Mouse (Mus musculus): Measurements from ENCODE around the gene Spen. TPM values are rescaled to one million over a fixed set of nuclear protein-coding genes. Genes with fewer than 3 reads are reported as not detected.

Spen gene
- total RNA-seq, 2 experiments from 2014 or later: 27.0 to 28.6 TPM

DNA sequence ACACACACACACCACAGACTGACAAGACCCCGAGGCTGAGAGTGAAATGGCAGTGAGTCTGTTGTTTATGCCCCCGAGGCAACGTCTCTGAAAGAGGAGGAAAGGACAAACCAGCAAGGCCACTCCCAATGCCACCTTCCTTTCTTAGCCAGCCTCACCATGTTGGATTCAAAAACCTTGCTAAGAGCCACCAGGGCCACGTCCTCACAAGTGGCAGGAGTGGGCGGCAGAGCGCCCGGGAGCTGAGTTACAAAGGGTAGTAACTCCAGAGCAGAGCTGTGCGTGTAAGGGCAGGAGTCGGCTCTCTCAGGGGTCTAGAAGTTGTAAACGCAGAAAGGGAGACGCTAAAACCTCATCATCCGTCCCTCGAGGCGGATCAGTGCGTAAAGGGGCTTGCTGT, 7.4 kb downstream of the Spen start:
- DNase-seq: no peak

DNA sequence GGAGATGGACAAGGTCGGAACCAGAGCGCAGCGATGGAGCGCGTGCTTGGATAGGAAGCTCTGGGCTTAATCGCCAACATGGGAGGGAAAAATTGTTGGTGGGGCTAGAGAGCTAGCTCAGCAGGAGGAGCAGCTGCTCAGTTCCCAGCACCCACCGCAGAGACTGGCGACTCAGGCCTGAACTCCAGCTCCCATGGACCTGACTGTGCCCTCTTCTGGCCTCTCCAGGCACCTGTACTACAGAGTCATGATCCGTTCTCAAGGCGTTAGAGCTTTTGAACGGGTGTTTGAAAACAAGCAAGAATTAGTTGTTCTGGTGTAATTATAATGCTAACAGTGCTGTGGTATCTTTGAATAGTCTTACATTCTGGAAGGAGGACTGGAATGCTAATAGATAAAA, 9.5 kb downstream of the Spen start:
- DNase-seq: no peak

DNA sequence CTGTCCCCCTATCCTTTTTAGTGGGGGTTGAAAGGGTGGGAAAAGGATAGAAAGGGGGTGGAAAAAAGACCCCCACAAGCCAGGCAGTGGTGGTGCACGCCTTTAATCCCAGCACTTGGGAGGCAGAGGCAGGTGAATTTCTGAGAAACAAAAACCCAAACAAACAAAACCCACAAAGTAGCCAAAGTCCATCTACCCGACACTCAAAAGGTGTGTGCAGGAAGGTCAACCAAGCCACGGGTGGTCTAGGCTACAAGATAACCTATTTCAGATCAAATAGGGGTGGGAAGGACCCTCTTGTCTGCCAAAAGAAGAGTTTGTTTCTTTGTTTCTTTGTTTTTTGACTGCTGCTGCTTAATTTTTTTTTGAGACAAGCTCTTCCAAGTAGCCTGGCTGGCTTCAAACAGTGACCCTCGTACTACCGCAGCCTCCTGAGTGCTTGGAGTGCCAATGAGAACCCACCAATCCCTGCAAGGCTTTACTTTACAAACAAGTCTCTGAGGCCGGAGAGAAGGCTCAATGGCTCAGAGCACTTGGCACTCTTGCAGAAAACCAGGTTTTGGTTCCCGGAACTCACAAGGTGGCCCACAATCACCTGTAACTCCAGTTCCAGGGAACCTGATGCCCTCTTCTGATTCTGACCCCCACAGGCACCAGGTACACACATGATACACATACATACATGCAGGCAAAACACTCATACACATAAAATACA, 11.3 kb downstream of the Spen start:
- no peak for DNase-seq

DNA sequence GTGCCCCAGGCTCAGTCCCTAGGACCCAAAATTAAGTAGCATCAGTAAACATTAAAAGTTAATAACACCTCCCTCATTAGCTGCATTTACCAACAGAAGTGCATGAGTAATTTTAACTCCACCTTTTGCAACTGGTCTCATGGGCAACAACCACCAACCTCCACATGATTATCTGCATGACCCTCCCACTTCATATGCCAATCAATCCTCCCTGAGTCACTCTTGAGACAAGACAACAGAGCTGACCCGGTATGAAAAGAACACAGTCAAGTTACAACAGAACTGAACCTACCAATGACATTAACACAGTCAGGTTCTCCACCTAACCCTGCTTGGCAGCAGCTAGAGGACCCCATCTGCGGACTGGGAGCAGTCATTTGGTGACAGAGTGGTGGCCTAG, 12.5 kb downstream of the Spen start:
- no peak for DNase-seq

DNA sequence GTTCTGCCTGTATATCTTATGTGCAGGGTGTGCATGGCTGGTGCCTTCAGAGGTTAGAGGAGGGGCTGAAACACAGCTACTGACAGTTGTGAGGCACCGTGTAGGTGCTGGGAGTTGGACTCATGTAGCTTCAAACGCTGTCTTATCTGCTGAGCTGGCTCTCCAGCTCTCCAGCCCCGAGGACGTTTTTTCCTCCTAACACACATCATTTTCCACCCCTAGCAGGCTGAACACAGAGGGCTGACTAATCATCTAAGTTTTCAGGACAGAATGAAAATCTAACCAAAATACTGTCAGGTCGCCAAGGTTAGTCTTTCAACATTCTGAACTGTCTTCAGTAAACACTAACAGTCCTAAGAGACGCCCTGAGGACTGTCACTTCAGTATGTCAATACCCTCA, 13.7 kb downstream of the Spen start:
- DNase-seq: no peak

DNA sequence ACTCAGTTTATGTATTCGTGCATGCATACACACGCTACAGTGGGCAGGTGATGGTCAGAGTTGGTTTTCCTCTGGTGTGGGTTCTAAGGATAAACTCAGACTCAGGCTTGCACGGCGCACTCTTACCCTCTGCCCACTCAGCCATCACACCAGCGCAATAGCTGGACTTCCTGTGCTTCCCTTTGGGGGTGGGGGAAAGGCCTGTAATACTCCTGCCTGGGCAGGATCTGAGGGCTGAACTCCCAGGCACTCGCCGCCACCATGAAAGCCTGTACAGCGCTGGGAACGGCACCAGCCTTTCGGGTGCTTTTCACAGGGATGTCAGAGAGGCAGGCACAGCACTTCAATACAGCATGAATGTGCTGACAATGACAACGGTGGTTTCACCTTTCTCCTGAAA, 15.3 kb downstream of the Spen start:
- DNase-seq: no peak

DNA sequence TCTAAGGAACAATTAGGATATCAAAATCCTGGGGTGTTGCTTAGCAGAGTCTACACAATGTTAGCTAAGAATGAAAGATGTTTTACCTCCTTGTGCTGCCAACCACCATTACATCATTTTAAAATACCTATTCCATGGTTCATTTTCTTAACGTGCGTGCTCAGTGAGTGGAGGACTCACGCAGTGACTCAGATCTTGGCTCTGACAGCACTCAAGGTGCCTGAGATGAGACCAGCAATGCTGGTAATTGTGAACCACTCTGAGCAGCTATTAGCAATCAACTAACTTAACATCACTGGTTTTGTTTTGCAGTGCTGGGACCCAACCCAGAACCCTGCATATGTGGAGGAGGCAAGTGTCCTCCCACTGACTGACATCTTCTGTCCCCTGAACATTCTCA, 20.0 kb downstream of the Spen start:
- no peak for DNase-seq

DNA sequence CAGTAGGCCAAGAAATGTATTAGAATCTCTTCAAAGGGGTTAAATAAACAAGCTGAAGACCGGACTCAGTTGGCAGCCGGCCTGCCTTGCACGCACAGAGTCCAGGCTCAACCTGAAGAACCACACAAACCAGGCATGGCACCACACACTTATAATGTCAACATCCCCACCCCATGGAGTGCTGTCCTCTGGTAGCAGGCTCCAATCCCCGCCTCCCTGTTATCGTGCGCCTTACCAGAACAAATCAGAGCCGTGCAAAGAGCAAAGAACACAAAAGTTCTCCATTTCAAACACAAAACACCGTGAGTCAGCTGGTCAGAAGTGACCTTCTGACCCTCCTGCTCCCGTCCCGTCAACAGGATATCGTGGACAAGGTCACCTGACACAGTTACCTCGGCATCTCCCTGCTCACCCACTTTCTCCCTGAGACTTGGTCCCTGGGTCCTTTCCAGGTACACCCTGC, 24.2 kb downstream of the Spen start:
- peak; percentile 25 to 47 for DNase-seq

DNA sequence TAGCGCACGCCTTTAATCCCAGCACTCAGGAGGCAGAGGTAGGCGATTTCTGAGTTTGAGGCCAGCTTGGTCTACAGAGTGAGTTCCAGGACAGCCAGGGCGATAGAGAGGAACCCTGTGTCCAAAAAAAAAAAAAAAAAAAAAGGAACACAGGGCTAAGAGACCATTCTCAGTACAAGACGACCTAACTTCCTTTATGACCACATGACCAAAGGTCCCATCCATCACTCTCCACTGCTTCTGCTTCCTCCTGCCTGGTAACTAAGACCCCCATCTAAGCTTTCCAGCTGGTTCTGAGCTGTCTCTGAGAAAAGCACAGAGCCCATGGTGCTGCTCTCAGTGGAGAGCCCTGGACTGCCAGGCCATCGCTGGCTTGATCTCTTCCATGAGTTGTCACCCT, 26.3 kb downstream of the Spen start:
- no peak for DNase-seq

DNA sequence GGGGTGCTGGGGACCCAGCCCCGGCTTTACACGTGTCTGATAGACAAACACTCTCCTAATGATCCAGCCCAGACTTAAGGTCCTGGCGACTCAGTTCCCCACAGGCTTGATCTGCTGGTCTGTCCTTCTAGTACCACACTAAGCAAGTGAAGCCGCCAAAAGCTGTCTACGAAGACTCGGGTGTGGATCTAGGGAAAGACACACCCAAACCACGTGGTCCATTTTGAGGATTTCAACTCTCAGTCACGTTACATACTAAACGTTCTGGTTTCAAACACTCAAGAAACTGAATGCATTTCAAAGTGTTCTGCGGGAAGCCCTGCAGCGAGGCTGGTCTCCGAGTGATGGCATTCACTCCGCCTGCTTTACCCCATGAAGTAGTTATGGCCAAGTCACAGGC, 27.9 kb downstream of the Spen start:
- no peak for DNase-seq

DNA sequence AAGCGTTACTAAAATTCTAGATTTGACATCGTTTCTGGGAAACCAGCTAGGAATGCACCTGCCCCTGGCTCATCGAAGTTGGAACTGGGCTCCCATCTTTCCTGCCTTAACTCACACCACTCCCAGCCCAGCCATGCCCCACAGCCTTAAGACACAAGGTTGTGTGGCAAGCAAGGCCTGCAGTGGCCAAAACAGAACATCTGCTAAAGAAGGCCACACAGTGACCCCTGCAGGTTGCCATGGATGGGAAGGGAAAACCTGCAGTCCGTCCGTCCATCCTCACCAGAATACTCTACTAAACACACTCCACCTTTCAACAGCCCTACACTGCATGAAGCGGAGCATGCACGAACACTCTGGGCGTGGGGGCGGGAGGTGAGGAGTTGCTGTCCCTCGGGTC, 31.5 kb downstream of the Spen start:
- peak; percentile 49 to 75 for DNase-seq

DNA sequence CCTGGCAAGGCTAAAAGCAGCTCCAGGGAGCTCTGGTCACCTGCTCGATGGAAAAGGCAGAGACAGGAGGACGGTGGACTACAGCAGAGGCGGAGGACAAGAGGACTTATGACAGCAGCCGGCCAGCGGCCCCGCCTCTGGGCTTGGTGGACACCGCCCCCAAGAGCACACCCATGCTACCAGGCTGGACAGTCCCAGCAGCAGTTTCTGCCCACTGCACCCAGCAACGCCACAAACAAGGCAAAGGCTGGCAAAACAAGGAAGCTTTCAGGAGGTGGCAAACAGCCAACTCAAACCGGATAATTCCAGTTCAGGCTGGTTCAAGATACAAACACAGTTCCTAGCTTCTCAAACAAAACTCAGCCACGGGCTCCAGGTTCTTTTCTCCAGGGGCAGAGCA, 32.0 kb downstream of the Spen start:
- peak; percentile 86 to 91 for DNase-seq

DNA sequence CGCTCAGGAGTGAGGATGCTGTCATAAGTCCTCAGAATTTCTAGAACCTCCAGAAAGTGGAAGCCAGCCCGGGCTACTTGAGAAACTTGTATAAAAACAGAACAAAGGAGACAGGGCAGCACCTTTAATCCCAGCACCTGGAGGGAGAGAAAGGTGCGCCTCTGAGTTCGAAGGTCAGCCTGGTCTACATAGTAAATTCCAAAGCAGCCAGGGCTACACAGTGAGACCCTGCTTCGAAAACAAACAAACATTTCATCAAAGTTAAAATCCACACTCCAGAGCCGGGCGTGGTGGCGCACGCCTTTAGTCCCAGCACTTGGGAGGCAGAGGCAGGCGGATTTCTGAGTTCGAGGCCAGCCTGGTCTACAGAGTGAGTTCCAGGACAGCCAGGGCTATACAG, 32.6 kb downstream of the Spen start:
- DNase-seq: no peak

DNA sequence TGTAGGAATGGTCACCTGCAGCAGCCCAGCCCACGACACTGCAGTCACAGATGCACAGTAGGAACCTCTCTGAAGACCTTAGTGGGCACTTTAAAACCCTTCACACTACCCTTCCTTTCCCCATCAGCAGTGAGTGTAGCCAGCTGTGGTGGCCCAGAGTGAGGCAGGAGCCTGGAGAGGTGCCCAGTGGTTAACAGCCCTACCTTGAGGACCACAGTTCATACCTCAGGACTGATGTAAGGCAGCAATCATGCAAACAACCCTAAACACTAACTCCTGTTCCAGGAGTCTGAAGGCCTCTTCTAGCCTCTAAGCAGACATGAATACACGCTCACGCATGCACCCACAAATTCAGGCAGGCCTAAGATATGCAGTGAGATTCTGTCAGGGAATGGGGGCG, 33.9 kb downstream of the Spen start:
- no peak for DNase-seq

DNA sequence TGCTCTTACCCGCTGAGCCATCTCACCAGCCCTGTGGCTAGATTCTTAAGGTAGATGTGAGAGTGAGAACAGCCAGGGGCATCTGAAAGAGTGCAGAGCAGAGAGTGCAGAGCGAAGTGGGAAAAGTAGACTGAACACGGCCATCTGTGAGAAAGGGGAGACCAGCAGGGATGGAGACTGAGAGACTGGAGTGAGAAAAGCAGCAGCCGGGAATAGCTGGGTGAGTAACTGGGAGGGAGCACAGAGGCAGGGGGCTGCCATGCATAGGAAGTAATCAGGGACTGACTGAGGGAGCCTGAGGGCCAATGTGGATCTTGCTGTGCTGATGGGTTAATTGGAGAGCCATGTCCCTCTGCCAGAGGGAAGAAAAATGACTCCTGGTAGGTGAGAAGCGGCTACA, 35.7 kb downstream of the Spen start:
- DNase-seq: no peak

DNA sequence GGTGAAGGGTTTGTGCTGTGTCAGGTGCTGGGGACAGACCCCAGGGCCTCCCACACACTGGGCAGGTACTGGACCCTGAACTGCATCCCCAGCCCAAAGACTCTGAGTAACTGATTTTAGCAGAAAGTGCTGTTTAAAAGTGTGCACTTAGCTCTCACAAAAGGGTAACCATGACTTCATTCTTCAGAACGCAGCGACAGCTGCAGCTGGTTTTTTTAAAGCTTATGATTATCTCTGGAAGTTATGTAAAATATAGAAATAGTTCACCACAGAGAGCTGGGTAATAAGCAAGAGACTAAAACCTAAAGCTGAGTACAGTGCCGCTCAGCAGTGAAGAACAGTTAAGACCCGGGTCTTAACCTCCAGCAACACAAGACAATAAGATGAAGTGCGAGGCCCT, 37.3 kb downstream of the Spen start:
- DNase-seq: no peak

DNA sequence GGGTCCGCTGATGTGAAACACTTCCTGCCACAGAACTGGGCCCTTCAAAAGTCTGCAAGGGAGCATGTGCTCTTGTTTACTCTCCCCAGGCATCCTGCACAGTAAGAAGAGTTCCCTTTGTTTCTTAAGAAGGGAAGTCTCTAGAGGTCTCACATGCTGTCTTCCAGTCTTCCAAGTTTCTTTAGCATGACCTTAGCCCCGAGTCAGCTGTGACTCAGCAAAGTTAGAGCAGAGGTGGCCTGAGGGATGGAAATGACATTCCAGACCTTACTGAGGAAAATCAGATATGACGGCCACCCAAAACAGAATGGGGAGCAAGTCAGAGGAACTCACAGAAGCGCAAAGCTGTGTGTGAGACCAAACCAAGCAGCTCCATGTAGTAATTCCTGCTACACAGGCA, 37.8 kb downstream of the Spen start:
- peak; percentile 35 to 53 for DNase-seq

DNA sequence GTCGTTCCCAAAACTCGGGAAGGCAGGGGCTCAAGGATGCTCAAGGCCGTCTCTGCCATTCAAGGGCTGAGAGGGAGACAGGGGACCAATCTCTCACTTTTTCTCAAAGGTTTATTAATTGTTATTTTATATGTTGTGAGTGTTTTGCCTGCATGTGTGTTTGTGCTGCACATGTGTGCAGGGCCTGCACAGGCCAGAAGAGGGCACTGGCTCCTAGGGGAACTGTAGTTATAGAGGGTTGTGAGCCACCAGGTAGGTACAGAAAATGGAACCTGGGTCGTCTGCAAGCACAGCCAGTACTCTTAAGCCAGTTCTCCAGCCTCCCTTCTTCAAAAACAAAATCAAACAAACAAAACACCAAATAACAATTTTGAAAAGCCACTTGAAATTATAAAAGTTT, 49.7 kb downstream of the Spen start:
- no peak for DNase-seq

DNA sequence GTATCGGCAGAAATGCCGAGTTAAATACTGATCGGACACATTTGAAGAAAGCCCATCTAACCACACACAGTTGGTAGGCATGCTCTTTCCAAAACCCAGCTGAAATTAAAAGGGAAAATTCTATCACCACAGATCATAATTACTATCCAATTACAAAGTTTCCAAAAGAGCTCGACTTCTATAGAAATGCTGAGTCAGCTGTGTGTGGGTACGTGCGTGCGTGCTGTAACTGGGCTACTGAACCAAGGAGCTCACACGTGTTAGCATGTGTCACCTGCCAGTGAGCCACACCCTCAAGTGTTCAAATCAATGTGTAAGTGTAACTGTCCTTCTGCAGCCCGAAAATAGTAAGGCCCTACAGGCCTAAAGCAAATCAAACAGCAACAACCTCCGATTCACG, 50.8 kb downstream of the Spen start:
- DNase-seq: no peak

DNA sequence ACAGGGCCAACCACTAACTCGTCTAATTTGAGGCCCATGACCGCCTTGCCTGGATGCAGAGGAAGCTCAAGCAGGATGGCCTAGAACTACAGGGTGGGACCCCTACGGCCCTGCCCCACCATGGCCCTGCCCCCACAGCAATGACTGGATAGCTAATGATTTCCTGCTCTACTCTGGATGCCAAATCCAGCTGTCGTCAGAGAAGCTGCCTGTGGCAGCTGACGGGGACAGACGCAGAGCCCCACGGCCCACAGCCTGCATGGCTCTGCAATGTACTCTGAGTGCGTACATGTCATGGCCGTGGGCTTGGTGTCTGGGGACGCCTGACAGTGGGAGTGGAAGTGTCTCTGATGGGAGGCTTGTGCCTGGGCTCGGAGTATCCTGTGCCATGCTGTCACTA, 54.3 kb downstream of the Spen start:
- DNase-seq: peak in 1 of 2 experiments; percentile 37

DNA sequence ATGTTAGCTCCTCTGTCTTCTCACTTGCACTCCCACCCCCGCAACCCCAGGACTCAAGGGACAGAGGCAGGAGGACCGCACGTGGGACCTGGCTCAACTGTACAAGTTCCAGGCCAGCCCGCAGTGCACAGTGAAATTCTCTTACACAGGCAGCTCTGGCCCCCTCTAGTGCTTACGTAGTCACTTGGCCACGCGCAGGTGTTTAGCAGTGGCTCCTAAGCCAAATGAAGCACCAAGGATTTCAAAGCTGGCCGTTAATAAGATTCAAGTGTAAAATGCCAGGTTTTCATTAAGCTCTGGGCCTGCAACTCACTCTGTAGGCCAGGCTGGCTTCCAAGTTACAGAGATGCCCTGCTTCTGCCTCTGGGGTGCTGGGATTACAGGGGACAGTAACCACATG, 59.0 kb downstream of the Spen start:
- DNase-seq: no peak

DNA sequence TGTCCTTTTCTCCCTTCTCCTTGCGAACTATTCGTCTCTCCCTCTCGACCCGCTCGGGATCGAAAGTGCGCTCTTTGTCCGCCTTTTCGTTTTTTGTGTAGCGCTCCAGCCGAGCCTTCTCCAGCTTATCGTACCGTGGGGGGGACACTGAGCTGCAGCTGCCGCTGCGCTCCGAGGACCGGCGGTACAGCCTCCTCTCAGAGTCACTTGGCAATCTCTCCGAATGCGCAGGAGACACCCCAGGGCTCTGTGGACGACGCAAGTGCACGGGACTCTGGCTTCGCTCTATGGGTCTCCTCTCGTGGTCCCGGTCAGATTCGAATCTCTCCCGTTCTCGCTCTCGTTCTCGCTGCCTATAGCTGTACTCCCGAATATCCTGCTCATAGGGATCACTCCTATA, 59.6 kb downstream of the Spen start:
- DNase-seq: no peak

DNA sequence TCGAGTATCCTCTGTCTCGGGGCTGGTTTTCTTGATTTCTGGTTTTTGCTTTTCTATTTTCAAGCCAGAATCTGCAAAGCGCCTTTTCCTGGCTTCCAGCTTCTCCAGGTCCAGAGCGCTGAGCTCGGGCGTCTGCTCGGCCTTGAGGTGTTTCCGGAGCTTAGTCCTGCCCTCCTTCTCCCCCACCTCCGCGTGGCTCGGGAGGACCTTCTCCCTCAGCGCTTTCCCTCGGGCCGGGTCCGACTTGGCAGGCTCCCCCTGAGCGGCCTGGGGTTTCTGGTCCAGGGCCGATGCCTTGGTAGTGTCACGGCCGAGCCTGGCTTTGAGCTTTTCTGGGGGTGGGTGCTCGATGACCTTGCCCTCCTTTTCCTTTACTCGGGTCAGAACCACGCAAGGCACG, 60.2 kb downstream of the Spen start:
- DNase-seq: no peak

DNA sequence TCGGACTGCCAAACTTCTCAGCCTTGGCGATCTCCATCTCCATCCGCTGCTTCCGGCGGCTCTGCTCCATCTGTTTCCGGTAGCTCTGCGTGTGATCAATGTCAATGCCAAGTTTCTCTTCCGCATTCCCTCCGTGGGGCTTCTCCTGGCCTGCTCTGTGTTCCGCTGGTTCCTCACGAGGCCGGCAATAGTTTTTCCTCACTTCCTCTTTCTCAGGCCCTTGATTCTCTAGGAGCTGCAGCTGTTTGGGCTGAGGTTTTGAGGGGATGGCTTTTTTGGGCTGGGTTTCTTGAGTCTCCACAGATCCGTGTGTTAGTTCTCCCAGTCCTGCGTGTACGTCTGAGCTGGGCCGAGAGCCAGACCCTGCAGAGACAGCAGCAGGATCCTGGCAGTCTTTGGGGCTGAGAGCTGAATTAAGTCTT, 60.7 kb downstream of the Spen start:
- peak; percentile 61 to 83 for DNase-seq

DNA sequence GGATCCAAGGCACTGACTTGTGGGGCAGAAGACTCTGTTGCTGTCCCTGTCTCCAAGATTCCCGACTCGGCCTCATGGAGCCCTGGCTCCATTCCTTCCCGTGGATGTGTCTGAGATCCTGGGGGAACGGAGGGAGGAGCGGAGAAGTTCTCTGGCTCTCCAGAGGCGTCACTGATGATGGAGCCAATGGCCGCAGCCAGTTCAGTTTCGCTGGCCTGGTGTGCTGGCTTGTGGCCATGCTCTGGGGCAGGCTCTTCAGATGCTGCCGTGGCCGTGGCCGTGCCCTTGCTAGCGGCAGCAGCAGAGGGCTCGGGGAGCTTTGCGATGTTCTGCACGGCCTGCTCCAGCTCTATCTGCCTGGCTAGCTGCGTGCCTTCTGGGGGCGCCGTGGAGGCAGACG, 64.0 kb downstream of the Spen start:
- DNase-seq: peak in 1 of 2 experiments; percentile 29

Data from heart, adult 18-20 months (tissue).